Mouse (Mus musculus) hindbrain, postnatal 0 days (tissue): ENCODE results near the gene Nceh1. TPM values are rescaled to one million over a fixed set of nuclear protein-coding genes. Genes with fewer than 3 reads are reported as not detected.

ENCODE experiments used
- ATAC-seq: fragments of 200-750 bp; cut with Nextera tagmentation; 2 replicates; pipeline ENCODE4 v1.8.0; 2017; ENCODE audit warnings: mild to moderate bottlenecking, moderate TSS enrichment, moderate library complexity
- DNase-seq: peaks from one replicate; pipeline ENCODE4 v3.0.0-alpha.2; 2015; ENCODE audit warnings: low spot score
- H3K27ac ChIP-seq: fragments of 300-500 bp; sonication (generic); 2 replicates; pipeline ENCODE4 v1.5.1; 2014; ENCODE audit warnings: mild to moderate bottlenecking
- H3K27me3 ChIP-seq: fragments of 300-500 bp; sonication (generic); 2 replicates; pipeline ENCODE4 v1.6.1; 2014; ENCODE audit warnings: low read length, mixed read lengths; ENCODE audit not compliant: insufficient read depth
- H3K36me3 ChIP-seq: fragments of 300-500 bp; sonication (generic); 2 replicates; pipeline ENCODE4 v1.6.1; 2014; ENCODE audit warnings: low read length, mixed read lengths; ENCODE audit not compliant: insufficient read depth
- H3K4me1 ChIP-seq: fragments of 300-500 bp; sonication (generic); 2 replicates; pipeline ENCODE4 v1.6.1; 2014; ENCODE audit warnings: antibody characterized with exemption, low read length, mixed read lengths; ENCODE audit not compliant: insufficient read depth
- H3K4me2 ChIP-seq: fragments of 300-500 bp; sonication (generic); 2 replicates; pipeline ENCODE4 v1.6.1; 2014; ENCODE audit warnings: low read depth, mild to moderate bottlenecking, low read length, moderate library complexity, mixed read lengths
- H3K4me3 ChIP-seq: fragments of 300-500 bp; sonication (generic); 2 replicates; pipeline ENCODE4 v1.5.1; 2014; ENCODE audit warnings: low read length
- H3K9ac ChIP-seq: fragments of 300-500 bp; sonication (generic); replicated peaks from 2 replicates; pipeline ENCODE4 v1.6.1; 2014; ENCODE audit warnings: mild to moderate bottlenecking, low read length, moderate library complexity, mixed read lengths
- H3K9me3 ChIP-seq: fragments of 300-500 bp; sonication (generic); 2 replicates; pipeline ENCODE4 v1.6.1; 2016; ENCODE audit warnings: low read length, mixed read lengths
- CTCF ChIP-seq: IDR thresholded peaks from 2 replicates; pipeline ENCODE4 v1.5.1; 2016; ENCODE audit warnings: antibody characterized with exemption, control low read depth, low read depth
- WGBS: fragments of 180-500 bp; shearing (Covaris S2); extraction: QIAGEN DNeasy Blood & Tissue Kit; methylation state at CpG from one replicate; pipeline ENCODE4 v1.1.7; 2014; 5-methylcytosine and 5-hydroxymethylcytosine counted together
- polyA plus RNA-seq: library from polyadenylated mRNA; unstranded; fragments of >200 nt; fragmentation: Nextera tagmentation; extraction: Ambion mirVana; gene quantifications from 2 replicates; pipeline ENCODE4 v1.2.1, GENCODE M21; 2015
- total RNA-seq: library from RNA; depleted of rRNA; stranded (reverse); fragments of >200 nt; gene quantifications from 2 replicates; pipeline ENCODE4 v1.2.3, GENCODE M21; 2014; rRNA removed

Nceh1 gene
- total and polyA plus RNA-seq, 2 experiments from 2014 or later, result 31.5 to 35.7 TPM

DNA sequence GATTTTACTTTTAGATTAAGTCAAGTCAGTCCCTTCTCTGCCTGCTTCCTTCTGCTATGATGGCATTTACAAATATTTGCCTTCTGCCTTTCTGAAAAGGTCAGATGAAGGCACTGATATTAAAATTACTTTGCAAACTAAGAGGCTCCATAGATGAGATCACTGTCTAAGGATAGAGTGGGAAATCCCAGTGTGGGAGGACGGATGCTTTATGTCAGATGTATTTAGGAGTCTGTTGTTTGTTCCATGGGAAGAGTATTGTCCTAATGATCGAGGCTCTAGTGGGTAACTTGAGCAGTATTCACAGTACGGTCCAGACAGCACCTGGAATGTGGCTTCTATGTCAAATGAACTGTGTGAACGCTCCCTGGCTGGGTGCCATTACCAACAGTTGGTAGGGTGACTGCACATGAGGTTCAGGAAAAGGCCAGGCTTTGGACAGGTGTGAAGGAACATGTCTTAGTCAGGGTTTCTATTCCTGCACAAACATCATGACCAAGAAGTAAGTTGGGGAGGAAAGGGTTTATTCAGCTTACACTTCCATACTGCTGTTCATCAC lies 143.9 kb downstream of the Nceh1 start:
- TF ChIP-seq CTCF, result no peak
- no peaks in the 10 kb centered on the region for H3K27me3 ChIP-seq
- 65% methylated on average over 4 of the region's 4 CpGs for WGBS

DNA sequence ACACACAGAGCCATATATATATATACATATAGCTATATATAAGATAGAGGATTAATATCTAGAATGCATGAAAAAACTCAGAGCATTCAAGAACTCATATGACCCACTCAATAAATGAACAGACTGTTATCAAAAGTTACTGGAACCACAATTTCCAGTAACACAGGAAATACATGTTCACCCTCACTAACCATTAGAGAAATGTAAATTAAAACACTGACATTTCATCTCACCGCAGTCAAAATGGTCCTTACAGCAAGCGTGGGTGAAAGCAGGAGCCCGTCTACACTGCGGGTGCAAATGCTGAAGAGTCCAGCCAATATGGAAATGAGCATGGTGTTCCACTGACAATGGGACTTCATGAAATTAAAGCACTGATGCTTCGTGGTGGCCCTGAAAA lies 147.9 kb downstream of the Nceh1 start:
- no peak for TF ChIP-seq CTCF
- H3K36me3 ChIP-seq, result no peaks in the 10 kb centered on the region
- no peak overlapping the region for H3K4me3 ChIP-seq
- no peak for ATAC-seq
- H3K27ac ChIP-seq, result no peak overlapping the region
- 89% methylated on average over 5 of the region's 5 CpGs for WGBS
- H3K4me2 ChIP-seq, result no peak overlapping the region
- H3K4me1 ChIP-seq, result no peaks in the 10 kb centered on the region
- no peak overlapping the region for H3K9ac ChIP-seq
- H3K9me3 ChIP-seq, result no peaks in the 10 kb centered on the region
- H3K27me3 ChIP-seq, result no peaks in the 10 kb centered on the region
- DNase-seq, result no peak

More for the DNA sequence above, 143.9 kb downstream of the Nceh1 start:
- ATAC-seq (no peak), DNase-seq (no peak)
- Histone ChIP-seq H3K9ac (no peak overlapping the region), H3K27ac (no peak overlapping the region), H3K4me3 (no peak overlapping the region), H3K4me1 (no peaks in the 10 kb centered on the region), H3K4me2 (no peak overlapping the region), H3K9me3 (no peaks in the 10 kb centered on the region), H3K36me3 (no peaks in the 10 kb centered on the region)

Other genes starting within 250 kb of the Nceh1 start
- gene Ect2, start 29.1 kb upstream of the Nceh1 start, total RNA-seq, result 10.0 and 10.6 TPM in 2 replicates
- gene Ect2, start 29.1 kb upstream of the Nceh1 start, polyA plus RNA-seq, result 6.3 and 7.8 TPM in 2 replicates
- 0.36 and 0.73 TPM in 2 replicates for gene Tnfsf10, start 134.1 kb downstream of the Nceh1 start, total RNA-seq
- gene Tnfsf10, start 134.1 kb downstream of the Nceh1 start, polyA plus RNA-seq, result 0.35 and 0.42 TPM in 2 replicates
- 1.1 and 1.2 TPM in 2 replicates for gene Ghsr, start 188.4 kb downstream of the Nceh1 start, total RNA-seq
- 0.38 and 0.63 TPM in 2 replicates for gene Ghsr, start 188.4 kb downstream of the Nceh1 start, polyA plus RNA-seq